Mouse (Mus musculus) neural tube, embryonic 15.5 days (tissue): ENCODE data around the gene Mkrn2. TPM values are rescaled to one million over a fixed set of nuclear protein-coding genes. Genes with fewer than 3 reads are reported as not detected.

ENCODE experiments used
- ATAC-seq: fragments of 200-750 bp; cut with Nextera tagmentation; 2 replicates; pipeline ENCODE4 v1.8.0; 2017; ENCODE audit warnings: mild to moderate bottlenecking, moderate TSS enrichment, moderate library complexity; ENCODE audit not compliant: low FRiP score
- H3K27ac ChIP-seq: fragments of 300-500 bp; sonication (generic); replicated peaks from 2 replicates; pipeline ENCODE4 v1.5.1; 2015; ENCODE audit warnings: mild to moderate bottlenecking, inconsistent platforms
- H3K27me3 ChIP-seq: fragments of 300-500 bp; sonication (generic); replicated peaks from 2 replicates; pipeline ENCODE4 v1.6.1; 2015; ENCODE audit warnings: inconsistent platforms
- H3K36me3 ChIP-seq: fragments of 300-500 bp; sonication (generic); 2 replicates; pipeline ENCODE4 v1.6.1; 2015; ENCODE audit warnings: inconsistent platforms
- H3K4me1 ChIP-seq: fragments of 300-500 bp; sonication (generic); 2 replicates; pipeline ENCODE4 v1.6.1; 2015; ENCODE audit warnings: inconsistent platforms
- H3K4me2 ChIP-seq: fragments of 300-500 bp; sonication (generic); 2 replicates; pipeline ENCODE4 v1.6.1; 2015; ENCODE audit warnings: inconsistent platforms, mild to moderate bottlenecking, moderate library complexity
- H3K4me3 ChIP-seq: fragments of 300-500 bp; sonication (generic); replicated peaks from 2 replicates; pipeline ENCODE4 v1.5.1; 2015; ENCODE audit warnings: mild to moderate bottlenecking, inconsistent platforms
- H3K9ac ChIP-seq: fragments of 300-500 bp; sonication (generic); replicated peaks from 2 replicates; pipeline ENCODE4 v1.6.1; 2015; ENCODE audit warnings: mild to moderate bottlenecking, inconsistent platforms
- H3K9me3 ChIP-seq: fragments of 300-500 bp; sonication (generic); replicated peaks from 2 replicates; pipeline ENCODE4 v1.6.1; 2016; ENCODE audit warnings: inconsistent platforms
- WGBS: fragments of 180-500 bp; shearing (Covaris S2); methylation state at CpG from one replicate; pipeline ENCODE4 v1.1.7; 2015; ENCODE audit warnings: mixed read lengths; 5-methylcytosine and 5-hydroxymethylcytosine counted together
- polyA plus RNA-seq: library from polyadenylated mRNA; unstranded; fragments of >200 nt; fragmentation: Nextera tagmentation; extraction: Ambion mirVana; gene quantifications from 2 replicates; pipeline ENCODE4 v1.2.1, GENCODE M21; 2015

Mkrn2 gene
- polyA plus RNA-seq: 34.4 and 37.7 TPM in 2 replicates

DNA sequence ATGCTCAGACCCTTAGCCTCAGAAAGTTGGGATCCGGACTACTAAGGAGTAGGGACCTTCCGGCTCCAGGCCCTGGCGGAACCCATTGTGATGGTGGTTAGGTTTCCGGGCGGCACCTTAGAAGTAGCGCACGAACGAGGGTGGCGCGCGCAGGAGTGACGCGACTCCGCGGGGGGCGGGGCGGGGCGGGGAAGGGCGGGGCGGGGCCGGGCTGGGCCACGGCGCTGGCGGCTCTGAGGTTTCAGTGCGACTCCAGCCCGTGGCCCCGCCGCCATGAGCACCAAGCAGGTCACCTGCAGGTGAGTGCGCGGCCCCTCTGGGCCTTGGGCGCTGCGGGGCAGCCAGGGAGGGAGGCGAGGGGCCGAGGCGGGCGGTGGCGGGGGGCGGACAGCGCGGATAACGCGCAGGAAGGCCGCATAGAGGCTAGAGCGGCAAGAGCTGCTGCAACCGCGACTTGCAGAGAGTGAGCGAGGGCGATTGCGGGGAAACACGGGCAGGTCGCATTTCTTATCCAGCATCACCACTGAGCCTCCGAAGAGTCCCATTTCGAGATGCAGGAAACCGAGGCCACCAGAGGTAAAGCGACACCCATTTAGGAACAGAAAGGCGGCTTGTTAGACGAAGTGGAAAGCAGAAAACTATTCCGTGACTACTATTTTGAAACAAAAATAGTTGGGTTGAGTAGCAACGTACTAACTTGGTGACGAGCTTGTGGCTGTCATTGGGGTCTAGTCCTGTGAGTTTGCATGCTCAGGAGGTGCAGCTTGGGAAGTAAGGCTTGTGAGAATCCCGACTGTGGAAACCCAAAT, at the start of gene Mkrn2:
Gene Mkrn2, plus strand, starts transcription at position 188 of the 809 bp plus-strand sequence.
- Histone ChIP-seq H3K4me1 (peaks cover 19% of the 10 kb centered on the region), H3K27me3 (no peaks in the 10 kb centered on the region), H3K36me3 (no peaks in the 10 kb centered on the region), H3K4me3 (peak within 1 kb of the TSS; percentile 96), H3K27ac (peak within 1 kb of the TSS; percentile 90), H3K9me3 (no peaks in the 10 kb centered on the region), H3K4me2 (peak within 1 kb of the TSS; percentile 86), H3K9ac (peak within 1 kb of the TSS; percentile 96)
- ATAC-seq: peak; percentile 90
- under 1% methylated on average over 58 of the region's 61 CpGs for WGBS

DNA sequence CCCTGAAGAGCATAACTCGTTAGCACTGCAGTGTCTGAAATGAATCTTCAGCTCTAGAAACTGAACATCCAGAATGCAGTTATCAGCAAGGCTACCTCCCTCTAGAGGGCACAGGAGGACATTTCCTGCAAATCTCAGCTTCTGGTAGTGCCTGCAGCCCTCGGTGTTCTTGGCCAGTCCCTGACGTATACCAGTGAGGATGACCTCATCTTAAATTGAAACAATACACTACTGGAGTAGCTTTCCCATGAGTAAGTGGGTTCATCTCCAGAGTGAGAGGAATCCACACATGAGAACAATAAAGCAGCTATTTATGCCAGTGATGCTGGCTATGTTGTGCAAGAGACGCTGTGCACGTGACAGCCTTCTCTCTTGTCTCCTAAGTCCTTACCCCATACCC, 46.2 kb upstream of the Mkrn2 start:
- peaks cover 81% of the 10 kb centered on the region for H3K36me3 ChIP-seq

DNA sequence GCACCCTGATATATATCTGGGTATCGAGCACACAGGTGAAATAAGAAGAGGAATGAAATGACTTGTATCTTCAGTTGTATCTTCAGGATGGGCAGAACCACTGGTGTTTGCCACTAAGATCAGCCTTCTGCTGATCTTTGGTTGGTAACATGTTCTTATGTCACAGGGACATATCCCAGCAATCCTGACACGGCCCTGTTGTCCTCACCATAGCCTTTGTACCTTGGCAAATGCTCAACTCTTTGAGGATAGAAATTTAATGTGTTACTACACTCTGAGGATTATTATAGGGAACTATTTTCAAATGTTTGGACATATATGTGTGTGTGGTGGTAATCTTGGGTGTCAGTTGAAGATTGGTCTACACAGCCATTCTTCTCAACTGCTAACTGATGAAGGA, 43.5 kb upstream of the Mkrn2 start:
- WGBS: 92% methylated on average over 2 of the region's 2 CpGs
- Histone ChIP-seq H3K9me3 (no peaks in the 10 kb centered on the region), H3K4me3 (no peak overlapping the region), H3K9ac (no peak overlapping the region), H3K4me2 (no peak overlapping the region), H3K4me1 (no peaks in the 10 kb centered on the region), H3K36me3 (peaks cover 82% of the 10 kb centered on the region), H3K27me3 (no peaks in the 10 kb centered on the region), H3K27ac (no peak overlapping the region)
- ATAC-seq: no peak

More for the DNA sequence above, 46.2 kb upstream of the Mkrn2 start:
- 83% methylated on average over 5 of the region's 5 CpGs for WGBS
- Histone ChIP-seq H3K27me3 (no peaks in the 10 kb centered on the region), H3K27ac (no peak overlapping the region), H3K9me3 (no peaks in the 10 kb centered on the region), H3K4me2 (no peak overlapping the region), H3K9ac (no peak overlapping the region), H3K4me1 (no peaks in the 10 kb centered on the region), H3K4me3 (no peak overlapping the region)
- no peak for ATAC-seq

DNA sequence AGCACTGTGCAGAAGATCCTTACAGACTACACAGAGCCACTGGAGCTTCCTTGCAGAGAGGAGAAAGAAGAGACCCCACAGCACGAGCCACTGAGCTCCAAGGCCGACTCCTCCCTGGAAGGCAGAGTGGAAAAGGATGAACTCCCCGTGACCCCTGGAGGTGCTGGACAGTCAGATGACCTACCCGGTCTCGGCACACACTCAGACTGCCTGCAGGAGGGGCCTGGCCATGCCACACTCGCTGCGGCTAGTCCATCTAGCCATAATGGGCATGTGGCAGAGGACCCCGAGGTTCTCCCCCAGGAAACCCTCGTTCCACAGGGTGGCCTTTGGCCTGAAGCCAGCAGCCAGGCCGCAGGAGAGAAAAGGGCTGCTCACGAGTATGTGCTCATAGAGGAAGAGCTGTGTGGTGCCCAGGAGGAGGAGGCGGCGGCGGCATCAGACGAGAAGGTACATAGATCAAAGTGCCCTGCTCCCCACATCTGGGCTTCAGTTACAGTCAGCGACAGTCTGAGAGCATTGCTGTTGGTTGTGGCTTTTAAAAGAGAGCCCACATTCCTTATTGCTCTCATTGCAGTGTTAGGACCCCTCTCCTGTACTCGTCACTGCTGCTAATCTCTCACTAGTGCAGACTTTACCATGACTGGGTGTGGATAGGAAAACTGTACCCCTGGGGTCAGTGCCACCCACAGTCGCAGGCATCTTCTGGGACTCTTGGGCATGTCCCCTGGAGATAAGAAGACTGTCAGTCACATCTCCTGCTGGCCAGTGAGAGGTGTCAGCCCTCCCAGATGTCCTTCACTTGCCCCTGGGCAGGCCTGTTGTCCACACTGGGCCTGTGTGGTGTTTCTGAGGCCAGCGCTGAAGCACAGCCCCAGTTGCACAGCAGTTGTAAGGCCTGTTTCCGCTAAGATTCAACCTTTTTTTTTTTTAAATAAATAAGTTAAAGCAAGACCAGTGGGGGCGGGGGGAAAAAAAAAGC, 41.8 kb upstream of the Mkrn2 start:
- no peak overlapping the region for H3K27ac ChIP-seq
- peaks cover 78% of the 10 kb centered on the region for H3K36me3 ChIP-seq
- ATAC-seq: no peak
- no peak overlapping the region for H3K4me2 ChIP-seq
- H3K4me3 ChIP-seq: no peak overlapping the region
- no peaks in the 10 kb centered on the region for H3K27me3 ChIP-seq
- no peak overlapping the region for H3K9ac ChIP-seq
- 79% methylated on average over 21 of the region's 21 CpGs for WGBS
- H3K9me3 ChIP-seq: no peaks in the 10 kb centered on the region
- H3K4me1 ChIP-seq: no peaks in the 10 kb centered on the region

DNA sequence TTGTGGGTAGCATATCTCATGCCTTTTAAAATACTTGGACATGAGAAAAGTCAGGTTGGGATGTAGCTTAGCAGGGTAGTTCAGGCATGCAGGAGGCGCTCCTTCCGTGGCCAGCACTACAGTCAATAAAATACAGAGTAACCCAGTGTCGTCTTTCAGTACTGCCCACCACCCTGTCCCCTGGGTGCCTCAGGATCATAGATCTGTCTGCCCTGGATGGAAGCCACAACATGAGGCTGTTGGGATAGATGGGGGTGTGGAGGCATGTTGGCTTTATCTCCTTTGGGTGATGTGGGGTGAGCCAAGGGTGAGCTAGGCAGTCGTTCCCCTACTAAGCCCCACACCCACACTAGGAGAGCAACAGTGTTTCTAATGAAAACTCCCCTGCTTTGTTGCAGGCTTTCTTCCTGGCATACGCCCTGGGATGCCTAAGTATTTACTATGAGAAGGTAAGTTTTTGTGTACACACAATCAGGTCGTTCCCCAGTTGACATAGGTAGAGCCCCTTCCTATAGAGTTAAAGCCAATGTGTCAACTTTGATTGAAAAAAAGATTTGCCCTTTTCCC, 36.1 kb upstream of the Mkrn2 start:
- Histone ChIP-seq H3K4me3 (no peak overlapping the region), H3K4me1 (no peaks in the 10 kb centered on the region), H3K27ac (no peak overlapping the region), H3K27me3 (no peaks in the 10 kb centered on the region), H3K9ac (no peak overlapping the region), H3K36me3 (peaks cover 89% of the 10 kb centered on the region), H3K4me2 (no peak overlapping the region), H3K9me3 (no peaks in the 10 kb centered on the region)
- ATAC-seq: no peak
- 89% methylated on average over 6 of the region's 6 CpGs for WGBS

DNA sequence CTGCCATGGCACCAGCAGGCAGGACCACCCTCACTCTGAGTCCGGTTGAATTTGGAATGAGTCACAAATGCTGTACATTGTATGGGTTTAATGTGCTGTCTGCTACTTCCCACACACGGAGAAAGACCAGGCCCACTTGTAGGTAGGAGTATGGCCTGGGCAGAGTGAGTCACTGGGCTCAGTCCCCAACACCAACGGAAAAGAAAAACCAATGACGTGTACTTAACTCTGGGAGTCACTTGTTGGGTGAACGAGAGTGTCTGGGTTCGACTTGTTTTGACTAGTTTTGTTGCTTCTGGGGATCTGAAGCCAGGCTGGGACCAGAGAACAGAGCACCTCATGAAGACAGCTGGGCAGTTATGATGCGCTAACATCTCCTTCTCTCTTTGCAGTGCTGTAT, 27.5 kb upstream of the Mkrn2 start:
- Histone ChIP-seq H3K27me3 (no peaks in the 10 kb centered on the region), H3K36me3 (peaks cover 76% of the 10 kb centered on the region), H3K9me3 (no peaks in the 10 kb centered on the region), H3K4me3 (no peak overlapping the region), H3K27ac (no peak overlapping the region), H3K4me2 (no peak overlapping the region), H3K4me1 (no peaks in the 10 kb centered on the region), H3K9ac (no peak overlapping the region)
- no peak for ATAC-seq
- 92% methylated on average over 7 of the region's 7 CpGs for WGBS

DNA sequence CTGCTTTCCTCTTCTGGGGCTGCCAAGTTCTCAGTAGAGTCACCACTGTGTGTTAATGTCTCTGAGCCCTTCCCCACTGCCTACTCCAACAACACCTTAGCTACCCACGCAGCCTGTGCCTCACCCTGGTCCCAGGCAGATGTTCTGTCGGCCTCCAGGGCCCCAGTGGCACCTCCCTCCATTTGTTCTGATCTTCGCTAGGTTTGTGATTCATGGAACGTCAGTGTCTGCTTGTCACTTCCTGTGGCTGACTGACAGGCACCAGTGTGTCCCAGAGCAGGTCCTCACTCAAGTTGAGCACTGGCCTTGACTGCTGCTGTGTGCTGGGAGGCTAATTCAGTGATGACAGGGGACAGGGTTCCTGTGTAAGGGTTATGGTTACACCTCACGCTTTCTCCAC, 24.3 kb upstream of the Mkrn2 start:
- Histone ChIP-seq H3K27me3 (no peaks in the 10 kb centered on the region), H3K4me1 (no peaks in the 10 kb centered on the region), H3K4me2 (no peak overlapping the region), H3K4me3 (no peak overlapping the region), H3K27ac (no peak overlapping the region), H3K9ac (no peak overlapping the region), H3K9me3 (no peaks in the 10 kb centered on the region), H3K36me3 (peaks cover 70% of the 10 kb centered on the region)
- 89% methylated on average over 5 of the region's 5 CpGs for WGBS
- no peak for ATAC-seq

DNA sequence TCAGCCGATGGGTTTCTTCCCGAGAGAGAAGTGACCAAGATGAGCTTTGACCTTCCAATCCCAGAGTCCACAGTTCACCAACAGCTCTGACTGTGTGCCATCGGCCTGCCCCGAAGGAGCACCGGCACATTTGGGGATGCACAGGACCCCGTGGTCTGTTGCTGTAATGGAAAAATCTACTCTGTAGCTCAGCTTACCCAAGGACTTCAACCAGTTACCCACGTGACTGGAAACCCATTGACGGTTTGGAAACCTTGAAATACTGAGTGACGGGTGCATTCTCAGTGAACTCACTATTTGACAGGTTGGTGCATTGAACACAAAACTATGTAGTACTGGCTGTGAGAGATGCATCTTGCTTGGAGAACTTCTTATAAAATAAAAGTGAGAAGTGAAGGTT, 23.8 kb upstream of the Mkrn2 start:
- WGBS: 96% methylated on average over 9 of the region's 9 CpGs
- Histone ChIP-seq H3K4me3 (no peak overlapping the region), H3K36me3 (peaks cover 67% of the 10 kb centered on the region)

DNA sequence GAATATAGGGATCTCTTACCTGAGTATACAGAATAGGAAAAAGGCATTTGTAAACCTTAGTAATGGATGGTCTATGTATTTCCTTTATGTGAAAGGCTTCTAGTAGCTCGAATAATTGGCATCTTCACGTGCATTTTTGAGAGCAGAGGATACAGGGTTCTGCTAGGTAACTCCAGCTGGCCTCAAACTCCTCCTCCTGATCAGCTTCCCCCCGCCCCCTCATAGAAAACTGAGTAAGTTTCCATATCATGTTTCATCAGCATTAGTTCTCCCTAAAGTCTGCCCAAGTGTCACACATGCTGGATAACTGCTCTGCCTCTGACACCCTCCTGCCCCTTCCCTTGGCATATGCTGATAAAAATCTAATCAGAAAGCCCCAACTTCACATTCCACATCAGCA, 20.9 kb upstream of the Mkrn2 start:
- no peaks in the 10 kb centered on the region for H3K4me1 ChIP-seq
- no peak overlapping the region for H3K9ac ChIP-seq
- no peak for ATAC-seq
- H3K36me3 ChIP-seq: peaks cover 53% of the 10 kb centered on the region
- H3K4me2 ChIP-seq: no peak overlapping the region
- WGBS: 82% methylated on average over 3 of the region's 3 CpGs
- H3K27ac ChIP-seq: no peak overlapping the region
- H3K9me3 ChIP-seq: no peaks in the 10 kb centered on the region
- H3K27me3 ChIP-seq: no peaks in the 10 kb centered on the region
- H3K4me3 ChIP-seq: no peak overlapping the region

More for the DNA sequence above, 23.8 kb upstream of the Mkrn2 start:
- no peaks in the 10 kb centered on the region for H3K4me1 ChIP-seq
- no peak overlapping the region for H3K9ac ChIP-seq
- no peak for ATAC-seq
- no peak overlapping the region for H3K4me2 ChIP-seq
- no peaks in the 10 kb centered on the region for H3K27me3 ChIP-seq
- no peak overlapping the region for H3K27ac ChIP-seq
- no peaks in the 10 kb centered on the region for H3K9me3 ChIP-seq

DNA sequence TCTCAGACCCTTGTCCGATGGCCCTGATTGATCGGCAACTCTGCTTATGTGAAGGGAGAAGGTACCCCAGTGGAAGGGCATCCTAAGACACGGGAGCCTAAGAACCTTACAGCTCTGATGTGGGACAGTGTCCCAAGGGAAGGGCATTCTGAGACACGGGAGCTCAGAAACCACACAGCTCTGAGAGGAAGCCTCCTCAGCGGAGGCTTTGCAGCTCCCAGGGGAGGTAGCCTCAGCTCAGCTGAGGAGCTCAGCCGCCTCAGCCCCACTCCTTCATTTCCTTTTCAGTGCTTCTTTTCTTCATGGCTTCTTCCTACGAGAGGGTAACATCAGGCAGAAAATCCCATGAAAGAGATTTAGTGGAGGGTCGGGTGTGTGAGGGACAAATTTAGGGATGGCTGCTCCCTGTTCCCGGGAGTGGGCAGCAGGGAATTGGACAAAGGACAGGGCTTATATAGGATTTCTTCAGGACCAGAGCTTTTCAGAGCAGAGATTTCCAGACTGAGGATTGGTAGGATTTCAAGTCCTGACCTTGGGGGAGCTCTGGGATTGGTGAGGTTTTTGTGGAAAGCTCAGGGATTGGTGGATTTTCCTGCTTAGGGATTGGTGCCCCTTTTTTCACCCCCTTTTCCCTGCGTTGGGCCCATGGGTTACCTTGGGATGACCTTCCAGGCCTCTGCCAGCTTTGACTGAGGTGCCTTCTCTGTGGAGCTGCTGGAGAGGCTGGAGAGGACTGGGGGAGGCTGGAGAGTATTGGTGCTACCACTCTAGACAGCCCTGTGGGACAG, 19.2 kb upstream of the Mkrn2 start:
- Histone ChIP-seq H3K9me3 (no peaks in the 10 kb centered on the region), H3K27me3 (no peaks in the 10 kb centered on the region), H3K9ac (no peak overlapping the region), H3K27ac (no peak overlapping the region), H3K4me3 (no peak overlapping the region), H3K36me3 (peaks cover 36% of the 10 kb centered on the region), H3K4me1 (no peaks in the 10 kb centered on the region), H3K4me2 (no peak overlapping the region)
- no peak for ATAC-seq
- WGBS: 76% methylated on average over 10 of the region's 10 CpGs
